Mouse (Mus musculus): ENCODE results near the gene Abhd2.

Gene Abhd2

GRCm38 (mm10) chr7:79323855-79324254 is 50.9 kb downstream of the Abhd2 start:
- no peak for DNase-seq (ENCODE audit: low spot score)

GRCm38 (mm10) chr7:79328769-79329168 is 55.8 kb downstream of the Abhd2 start:
- no peak for DNase-seq (ENCODE audit: low spot score)

GRCm38 (mm10) chr7:79331197-79331596 is 58.2 kb downstream of the Abhd2 start:
- DNase-seq (ENCODE audit: low spot score) = peak; percentile 26

GRCm38 (mm10) chr7:79333419-79333818 is 60.4 kb downstream of the Abhd2 start:
- no peak for DNase-seq (ENCODE audit: low spot score)

GRCm38 (mm10) chr7:79336362-79336910 is 63.4 kb downstream of the Abhd2 start:
- no peak for DNase-seq (ENCODE audit: low spot score)

- DNase-seq (ENCODE audit: low spot score) = peak; percentile 62
Observed at GRCm38 (mm10) chr7:79345902-79346301, 72.9 kb downstream of the Abhd2 start.

- DNase-seq (ENCODE audit: low spot score) = no peak
Observed at GRCm38 (mm10) chr7:79346555-79347075, 73.6 kb downstream of the Abhd2 start.

GRCm38 (mm10) chr7:79347108-79347813 is 74.3 kb downstream of the Abhd2 start:
- no peak for DNase-seq (ENCODE audit: low spot score)

- no peak for DNase-seq (ENCODE audit: low spot score)
Observed at GRCm38 (mm10) chr7:79348816-79349215, 75.8 kb downstream of the Abhd2 start.

GRCm38 (mm10) chr7:79349738-79350386 is 76.9 kb downstream of the Abhd2 start:
- DNase-seq (ENCODE audit: low spot score) = peak; percentile 91

GRCm38 (mm10) chr7:79358350-79359182 is 85.6 kb downstream of the Abhd2 start:
- peak; percentile 24 for DNase-seq (ENCODE audit: low spot score)

GRCm38 (mm10) chr7:79359183-79359435 is 86.1 kb downstream of the Abhd2 start:
- no peak for DNase-seq (ENCODE audit: low spot score)

- peak; percentile 39 for DNase-seq (ENCODE audit: low spot score)
Observed at GRCm38 (mm10) chr7:79360056-79360455, 87.1 kb downstream of the Abhd2 start.

GRCm38 (mm10) chr7:79362208-79362607 is 89.2 kb downstream of the Abhd2 start:
- DNase-seq (ENCODE audit: low spot score) = no peak

GRCm38 (mm10) chr7:79362830-79363229 is 89.8 kb downstream of the Abhd2 start:
- DNase-seq (ENCODE audit: low spot score) = no peak

GRCm38 (mm10) chr7:79363370-79364043 is 90.5 kb downstream of the Abhd2 start:
- no peak for DNase-seq (ENCODE audit: low spot score)

- no peak for DNase-seq (ENCODE audit: low spot score)
Observed at GRCm38 (mm10) chr7:79368664-79369063, 95.7 kb downstream of the Abhd2 start.

- DNase-seq (ENCODE audit: low spot score) = no peak
Observed at GRCm38 (mm10) chr7:79369416-79369815, 96.4 kb downstream of the Abhd2 start.

GRCm38 (mm10) chr7:79371321-79371879 is 98.4 kb downstream of the Abhd2 start:
- DNase-seq (ENCODE audit: low spot score) = peak; percentile 93

GRCm38 (mm10) chr7:79374017-79374416 is 101.0 kb downstream of the Abhd2 start:
- DNase-seq (ENCODE audit: low spot score) = no peak

GRCm38 (mm10) chr7:79375594-79375993 is 102.6 kb downstream of the Abhd2 start:
- no peak for DNase-seq (ENCODE audit: low spot score)

All from embryo, embryonic 10 days (tissue).